Mouse (Mus musculus): ENCODE data around the gene Runx1.

DNA sequence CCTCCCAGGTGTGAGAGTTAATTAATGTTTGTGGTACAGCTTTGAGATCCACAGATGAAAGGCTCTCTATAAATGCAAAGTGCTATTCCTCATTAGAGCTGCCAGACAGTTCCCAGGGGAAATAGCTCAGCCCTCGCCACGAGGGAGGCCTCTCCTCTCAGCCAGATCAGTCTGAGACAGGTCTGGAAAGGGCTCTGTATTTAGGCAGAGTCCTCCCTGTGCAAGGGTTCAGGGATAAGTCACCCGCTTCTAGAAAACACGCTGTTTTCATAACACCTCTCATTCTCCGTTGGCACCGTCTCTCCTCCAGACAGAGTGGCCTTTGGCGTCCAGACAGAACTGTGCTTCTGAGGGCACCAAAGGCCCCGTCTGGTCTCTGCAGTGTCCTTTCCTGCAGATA is 204.1 kb downstream of the Runx1 start:
- TF ChIP-seq POLR2A (IDR thresholded peaks at IDR 0.05; ENCODE audit: low read depth, low read length) (no peak), CTCF (conservative IDR thresholded peaks at IDR 0.05; ENCODE audit: insufficient read depth, insufficient read length, low read depth, low read length) (no peak)

All from kidney, adult 2 months (tissue).